Mouse (Mus musculus) kidney, embryonic 16.5 days (tissue): Measurements from ENCODE around the gene Ddx23. TPM values are rescaled to one million over a fixed set of nuclear protein-coding genes. Genes with fewer than 3 reads are reported as not detected.

Source experiments
- ATAC-seq: fragments of 200-750 bp; cut with Nextera tagmentation; 2 replicates; pipeline ENCODE4 v1.8.0; 2017; ENCODE audit warnings: moderate TSS enrichment; ENCODE audit not compliant: low FRiP score, low TSS enrichment
- H3K27ac ChIP-seq: fragments of 300-500 bp; sonication (generic); 2 replicates; pipeline ENCODE4 v1.5.1; 2014; ENCODE audit warnings: low read length
- H3K27me3 ChIP-seq: fragments of 300-500 bp; sonication (generic); 2 replicates; pipeline ENCODE4 v1.6.1; 2014; ENCODE audit warnings: low read length, control low read depth, mixed read lengths; ENCODE audit not compliant: insufficient read depth
- H3K36me3 ChIP-seq: fragments of 300-500 bp; sonication (generic); 2 replicates; pipeline ENCODE4 v1.6.1; 2014; ENCODE audit warnings: low read length, control low read depth, mixed read lengths; ENCODE audit not compliant: insufficient read depth
- H3K4me1 ChIP-seq: fragments of 300-500 bp; sonication (generic); 2 replicates; pipeline ENCODE4 v1.6.1; 2014; ENCODE audit warnings: low read length, control low read depth, mixed read lengths; ENCODE audit not compliant: insufficient read depth
- H3K4me2 ChIP-seq: fragments of 300-500 bp; sonication (generic); replicated peaks from 2 replicates; pipeline ENCODE4 v1.6.1; 2014; ENCODE audit warnings: low read depth, low read length
- H3K4me3 ChIP-seq: fragments of 300-500 bp; sonication (generic); 2 replicates; pipeline ENCODE4 v1.5.1; 2014; ENCODE audit warnings: mild to moderate bottlenecking, low read length
- H3K9ac ChIP-seq: fragments of 300-500 bp; sonication (generic); replicated peaks from 2 replicates; pipeline ENCODE4 v1.6.1; 2014; ENCODE audit warnings: low read length
- H3K9me3 ChIP-seq: fragments of 300-500 bp; sonication (generic); 2 replicates; pipeline ENCODE4 v1.6.1; 2016; ENCODE audit warnings: low read length, control low read depth
- WGBS: fragments of 180-500 bp; shearing (Covaris S2); extraction: QIAGEN DNeasy Blood & Tissue Kit; methylation state at CpG from one replicate; pipeline ENCODE4 v1.1.7; 2014; 5-methylcytosine and 5-hydroxymethylcytosine counted together
- polyA plus RNA-seq: library from polyadenylated mRNA; unstranded; fragments of >200 nt; fragmentation: Nextera tagmentation; extraction: Ambion mirVana; gene quantifications from 2 replicates; pipeline ENCODE4 v1.2.1, GENCODE M21; 2015

Gene Ddx23
- polyA plus RNA-seq, 1 experiment from 2014 or later: 19.0 TPM

DNA sequence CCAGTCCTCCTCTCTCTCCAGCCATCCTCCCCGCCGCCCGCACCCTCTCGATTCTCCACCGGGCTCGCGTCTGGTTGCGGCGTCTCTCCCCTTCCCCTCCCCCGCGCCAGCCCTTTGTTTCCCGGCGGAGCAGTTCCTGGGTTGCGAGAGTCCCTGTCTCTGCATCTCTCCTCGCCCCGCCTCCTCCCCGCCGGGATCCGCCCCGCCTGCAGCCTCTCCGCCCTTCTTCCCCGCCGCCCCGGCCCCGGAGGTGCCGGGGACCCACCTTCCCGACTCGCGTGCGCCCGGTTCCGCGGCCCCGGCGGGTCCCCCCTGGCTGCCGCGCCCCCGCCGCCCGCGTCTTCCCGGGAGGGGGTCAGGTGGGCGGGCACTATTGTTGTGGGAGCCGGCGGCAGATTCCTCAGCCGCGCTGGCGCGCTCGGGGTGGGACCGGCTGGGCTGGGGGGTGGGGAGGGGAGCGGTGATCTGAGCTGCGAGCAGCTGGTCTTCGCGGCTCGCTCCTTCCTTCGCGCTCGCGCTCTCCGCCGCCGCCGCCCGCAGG lies 28.1 kb downstream of the Ddx23 start:
- peaks cover 58% of the 10 kb centered on the region for H3K4me1 ChIP-seq
- WGBS: under 1% methylated on average over 40 of the region's 65 CpGs
- peak; percentile 64 for ATAC-seq
- peak overlapping the region; percentile 86 for H3K4me3 ChIP-seq
- peak overlapping the region; percentile 89 for H3K9ac ChIP-seq
- H3K27me3 ChIP-seq: peaks cover 22% of the 10 kb centered on the region
- no peaks in the 10 kb centered on the region for H3K9me3 ChIP-seq
- no peaks in the 10 kb centered on the region for H3K36me3 ChIP-seq
- peak overlapping the region; percentile 99 for H3K4me2 ChIP-seq
- H3K27ac ChIP-seq: peak overlapping the region; percentile 79

DNA sequence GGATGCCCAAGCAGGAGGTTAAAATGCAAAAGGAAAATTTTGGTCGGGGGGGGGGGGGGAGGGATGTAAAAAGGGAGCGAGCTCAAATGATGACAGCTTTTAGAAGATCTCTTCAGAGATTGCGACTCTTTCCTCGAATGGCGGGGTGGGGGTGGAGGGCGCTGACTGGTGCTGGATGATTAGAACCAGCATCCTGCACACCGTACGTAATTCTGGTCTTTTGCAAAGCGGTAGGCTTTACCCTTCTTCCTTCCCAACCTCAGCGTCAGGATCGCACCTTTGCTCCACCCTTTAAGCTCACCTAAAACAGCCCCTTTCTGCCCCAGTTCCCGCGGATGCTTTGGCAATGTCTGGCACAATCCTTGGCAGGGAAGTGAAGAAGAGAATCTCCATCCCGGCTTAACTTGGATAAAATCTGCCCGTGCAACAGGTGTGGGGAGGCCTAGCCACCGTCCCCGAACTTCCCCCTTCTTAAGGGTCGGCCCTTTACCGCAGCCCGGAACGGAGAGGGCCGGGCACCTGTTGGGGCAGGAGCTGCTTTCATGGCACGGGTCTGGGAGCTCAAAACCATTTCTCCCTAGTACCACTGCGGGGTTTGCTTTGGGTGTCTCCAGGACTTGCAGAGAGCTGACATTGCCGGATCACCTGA lies 28.7 kb downstream of the Ddx23 start:
- peaks cover 64% of the 10 kb centered on the region for H3K4me1 ChIP-seq
- peak overlapping the region; percentile 89 for H3K9ac ChIP-seq
- peak overlapping the region; percentile 86 for H3K4me3 ChIP-seq
- ATAC-seq: peak; percentile 3; the same call in 1 of the 2 replicates
- 0 out of 2 replicates have a peak overlapping the region, but pooled peaks have one; percentile 79 for H3K27ac ChIP-seq
- H3K4me2 ChIP-seq: peak overlapping the region; percentile 99
- no peaks in the 10 kb centered on the region for H3K36me3 ChIP-seq
- peaks cover 25% of the 10 kb centered on the region for H3K27me3 ChIP-seq
- no peaks in the 10 kb centered on the region for H3K9me3 ChIP-seq
- WGBS: under 1% methylated on average over 25 of the region's 25 CpGs

GRCm38 (mm10) chr15:98632921-98633320 lies 29.8 kb downstream of the Ddx23 start:
- WGBS: 6% methylated on average over 4 of the region's 4 CpGs
- H3K4me1 ChIP-seq: peaks cover 74% of the 10 kb centered on the region
- ATAC-seq: no peak
- no peaks in the 10 kb centered on the region for H3K36me3 ChIP-seq
- H3K27ac ChIP-seq: no peak overlapping the region
- peak overlapping the region; percentile 99 for H3K4me2 ChIP-seq
- H3K27me3 ChIP-seq: peaks cover 25% of the 10 kb centered on the region
- no peaks in the 10 kb centered on the region for H3K9me3 ChIP-seq
- peak overlapping the region; percentile 86 for H3K4me3 ChIP-seq
- peak overlapping the region; percentile 66 for H3K9ac ChIP-seq

GRCm38 (mm10) chr15:98632107-98632744 lies 30.5 kb downstream of the Ddx23 start:
- no peaks in the 10 kb centered on the region for H3K9me3 ChIP-seq
- peak overlapping the region; percentile 99 for H3K4me2 ChIP-seq
- H3K4me3 ChIP-seq: peak overlapping the region; percentile 86
- ATAC-seq: peak; percentile 71
- no peaks in the 10 kb centered on the region for H3K36me3 ChIP-seq
- peak overlapping the region; percentile 31; the same call in 1 of the 2 replicates for H3K27ac ChIP-seq
- peaks cover 74% of the 10 kb centered on the region for H3K4me1 ChIP-seq
- under 1% methylated on average over 15 of the region's 25 CpGs for WGBS
- H3K27me3 ChIP-seq: peaks cover 25% of the 10 kb centered on the region
- peak overlapping the region; percentile 66 for H3K9ac ChIP-seq

GRCm38 (mm10) chr15:98631493-98631892 lies 31.2 kb downstream of the Ddx23 start:
- ATAC-seq: peak; percentile 8; the same call in 1 of the 2 replicates
- no peaks in the 10 kb centered on the region for H3K9me3 ChIP-seq
- no peaks in the 10 kb centered on the region for H3K36me3 ChIP-seq
- peak overlapping the region; percentile 66 for H3K9ac ChIP-seq
- no peak overlapping the region for H3K27ac ChIP-seq
- H3K4me3 ChIP-seq: peak overlapping the region; percentile 86
- H3K27me3 ChIP-seq: peaks cover 25% of the 10 kb centered on the region
- peak overlapping the region; percentile 99 for H3K4me2 ChIP-seq
- H3K4me1 ChIP-seq: peaks cover 75% of the 10 kb centered on the region
- 0% methylated on average over 18 of the region's 18 CpGs for WGBS

GRCm38 (mm10) chr15:98630540-98630939 lies 32.2 kb downstream of the Ddx23 start, which contains the start of gene Cacnb3:
Gene Cacnb3 (plus strand): TSS chr15:98630840.
- Histone ChIP-seq H3K4me3 (peak within 1 kb of the TSS; percentile 86), H3K9me3 (no peaks in the 10 kb centered on the region), H3K4me1 (peaks cover 72% of the 10 kb centered on the region), H3K27ac (no peak within 1 kb of the TSS), H3K36me3 (no peaks in the 10 kb centered on the region), H3K4me2 (peak within 1 kb of the TSS; percentile 99), H3K27me3 (peaks cover 25% of the 10 kb centered on the region), H3K9ac (peak within 1 kb of the TSS; percentile 66)
- WGBS: 35% methylated on average over 3 of the region's 4 CpGs
- no peak for ATAC-seq

GRCm38 (mm10) chr15:98629464-98629863 lies 33.2 kb downstream of the Ddx23 start:
- peaks cover 67% of the 10 kb centered on the region for H3K4me1 ChIP-seq
- 34% methylated on average over 6 of the region's 6 CpGs for WGBS

DNA sequence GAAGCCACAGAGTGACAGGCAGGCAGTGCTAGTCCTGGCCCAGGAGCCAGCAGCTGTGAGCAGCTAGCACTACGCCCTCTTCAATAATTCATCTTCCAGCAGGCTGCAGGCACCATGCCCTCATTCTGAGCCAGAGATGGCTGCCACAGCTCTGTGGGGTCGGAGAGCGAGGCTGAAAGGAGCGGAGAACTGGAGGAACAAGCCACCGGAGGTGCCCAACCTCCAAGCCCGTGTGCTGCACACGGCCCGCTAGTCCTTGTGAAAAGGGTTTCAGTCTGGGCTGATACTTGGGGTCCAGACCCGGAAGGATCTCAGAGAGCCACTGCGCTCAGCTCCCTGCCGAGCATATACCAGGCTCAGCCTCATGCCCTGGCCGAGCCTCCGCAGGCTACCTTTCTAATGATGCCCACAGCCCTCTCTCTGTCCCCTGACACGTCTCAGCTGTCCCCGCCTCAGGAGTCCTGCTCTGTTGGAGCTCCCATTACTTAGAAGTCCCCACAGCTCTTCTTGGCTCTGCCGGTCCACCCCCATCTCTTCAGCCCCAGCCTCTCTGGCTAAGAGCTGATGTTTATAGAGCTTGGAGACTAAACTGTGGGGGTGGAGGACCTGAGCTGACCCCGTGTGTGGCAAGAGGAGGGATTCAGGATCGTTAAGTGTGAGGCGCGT lies 34.0 kb downstream of the Ddx23 start:
- Histone ChIP-seq H3K9ac (peak overlapping the region; percentile 58), H3K27me3 (peaks cover 25% of the 10 kb centered on the region), H3K4me2 (peak overlapping the region; percentile 44), H3K27ac (peak overlapping the region; percentile 15; the same call in 1 of the 2 replicates), H3K4me1 (peaks cover 64% of the 10 kb centered on the region), H3K36me3 (no peaks in the 10 kb centered on the region), H3K4me3 (peak overlapping the region; percentile 17), H3K9me3 (no peaks in the 10 kb centered on the region)
- WGBS: 6% methylated on average over 20 of the region's 20 CpGs
- peak; percentile 5 for ATAC-seq

More at GRCm38 (mm10) chr15:98629464-98629863, 33.2 kb downstream of the Ddx23 start:
- Histone ChIP-seq H3K36me3 (no peaks in the 10 kb centered on the region), H3K9me3 (no peaks in the 10 kb centered on the region), H3K27me3 (peaks cover 25% of the 10 kb centered on the region), H3K4me3 (no peak overlapping the region), H3K27ac (no peak overlapping the region), H3K4me2 (no peak overlapping the region), H3K9ac (no peak overlapping the region)
- no peak for ATAC-seq

DNA sequence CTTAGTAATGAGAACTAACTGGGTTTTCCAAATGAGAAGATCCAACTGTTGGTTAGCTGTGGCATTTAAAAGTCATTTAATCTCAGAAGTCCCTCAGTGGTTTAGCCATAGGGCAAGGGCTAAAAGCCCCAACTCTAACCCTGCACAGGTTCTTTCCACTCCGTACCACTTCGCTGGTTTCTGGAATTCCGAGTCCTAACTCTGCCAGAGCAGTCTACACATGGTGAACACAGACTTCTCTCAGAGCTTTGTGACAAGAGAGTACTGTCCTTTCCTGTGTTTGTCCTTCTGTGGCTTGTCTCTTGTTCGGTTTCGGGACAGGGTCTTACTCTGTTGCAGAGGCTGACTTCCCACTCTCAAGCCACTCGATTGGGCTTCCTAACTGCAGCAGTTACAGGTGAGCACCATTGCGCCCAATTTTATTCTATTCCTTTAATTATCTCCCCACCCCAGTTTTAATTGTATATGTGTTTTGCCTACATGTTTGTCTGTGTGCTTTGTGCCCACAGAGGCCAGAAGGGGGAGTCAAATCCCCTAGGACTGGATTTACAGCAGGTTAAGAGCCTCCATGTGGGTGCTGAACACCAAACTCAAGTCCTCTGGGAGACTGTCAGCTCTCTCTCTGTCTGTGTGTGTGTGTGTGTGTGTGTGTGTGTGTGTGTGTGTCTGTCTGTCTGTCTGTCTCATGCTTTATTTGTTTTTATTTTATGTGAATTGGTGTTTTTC lies 36.0 kb downstream of the Ddx23 start:
- peaks cover 43% of the 10 kb centered on the region for H3K4me1 ChIP-seq
- peaks cover 17% of the 10 kb centered on the region for H3K27me3 ChIP-seq
- WGBS: 50% methylated on average over 7 of the region's 7 CpGs
- no peak overlapping the region for H3K9ac ChIP-seq
- no peak overlapping the region for H3K4me2 ChIP-seq
- no peaks in the 10 kb centered on the region for H3K9me3 ChIP-seq
- H3K4me3 ChIP-seq: no peak overlapping the region
- ATAC-seq: no peak
- H3K27ac ChIP-seq: no peak overlapping the region
- no peaks in the 10 kb centered on the region for H3K36me3 ChIP-seq
